Mouse (Mus musculus): ENCODE data around the gene Eif4g3. TPM values are rescaled to one million over a fixed set of nuclear protein-coding genes. Genes with fewer than 3 reads are reported as not detected.
"Not testable (repeated sequence)": the region's sequence is repeated elsewhere in the genome, so short reads cannot be mapped to it uniquely, and the experiment has no call there.

Gene Eif4g3
- total and polyA plus RNA-seq, 2 experiments from 2014 or later: 36.5 to 55.9 TPM

DNA sequence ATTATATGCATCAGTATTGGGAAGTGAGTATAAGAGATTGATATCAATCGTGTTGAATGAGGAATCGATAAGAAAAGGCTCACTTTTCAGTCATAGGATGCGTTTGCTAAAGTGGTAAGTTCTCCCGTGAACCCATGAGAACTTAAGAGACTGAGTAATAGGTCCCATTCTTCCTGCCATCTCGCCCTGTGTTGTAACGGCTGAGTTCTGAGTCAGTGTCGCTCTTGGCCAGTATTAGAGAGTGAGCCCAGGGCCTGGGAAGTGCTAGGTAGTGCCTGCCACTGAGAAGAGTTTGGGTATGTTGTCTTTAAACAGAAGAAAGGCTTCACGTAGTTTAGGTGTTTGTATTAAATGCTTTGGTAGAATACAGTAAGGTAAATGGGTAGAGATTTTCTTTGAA, 53.5 kb downstream of the Eif4g3 start:
- TF ChIP-seq CTCF (IDR thresholded peaks at IDR 0.05; ENCODE audit: low read depth): no peak
- H3K4me1 ChIP-seq (ENCODE audit: insufficient read depth, low read length): peaks cover 7% of the 10 kb centered on the region; the same call in 1 of the 2 replicates
- ATAC-seq: no peak
- no peaks in the 10 kb centered on the region for H3K9me3 ChIP-seq (ENCODE audit: low read length)
- no peak overlapping the region for H3K4me2 ChIP-seq (ENCODE audit: low read depth, low read length)
- H3K9ac ChIP-seq (replicated peaks; ENCODE audit: low read length): no peak overlapping the region
- 0 out of 2 replicates have a peak, but pooled peaks cover 5% of the 10 kb centered on the region for H3K36me3 ChIP-seq (ENCODE audit: insufficient read depth, low read length)
- no peak overlapping the region for H3K4me3 ChIP-seq (ENCODE audit: low read length)
- no peaks in the 10 kb centered on the region for H3K27me3 ChIP-seq (ENCODE audit: insufficient read depth, low read length)
- H3K27ac ChIP-seq: no peak overlapping the region
- WGBS: 96% methylated on average over 8 of the region's 8 CpGs
- DNase-seq (ENCODE audit: low spot score): no peak

DNA sequence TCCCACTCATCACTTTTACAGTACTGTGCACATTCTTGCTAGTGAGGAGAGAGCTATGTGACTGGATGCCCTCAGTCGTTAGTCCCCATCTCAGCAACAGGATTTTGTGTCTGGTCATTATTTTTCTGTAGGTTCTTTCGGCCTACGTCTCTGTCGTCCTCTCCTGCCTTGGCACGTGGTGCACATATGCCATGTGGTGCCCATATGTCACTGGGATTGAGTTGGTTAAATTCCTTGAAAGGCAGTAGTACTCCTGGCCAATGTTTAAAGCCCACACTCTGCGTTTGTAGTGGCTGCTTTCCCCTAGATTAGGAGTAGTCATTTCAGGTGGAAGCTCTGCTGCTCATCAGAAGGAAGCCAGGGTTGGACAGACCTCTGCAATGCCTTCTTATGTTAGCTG, 56.7 kb downstream of the Eif4g3 start:
- DNase-seq (ENCODE audit: low spot score) (no peak), ATAC-seq (no peak)
- H3K27me3 ChIP-seq (ENCODE audit: insufficient read depth, low read length): no peaks in the 10 kb centered on the region
- H3K36me3 ChIP-seq (ENCODE audit: insufficient read depth, low read length): 0 out of 2 replicates have a peak, but pooled peaks cover 8% of the 10 kb centered on the region
- H3K9ac ChIP-seq (replicated peaks; ENCODE audit: low read length): no peak overlapping the region
- H3K4me3 ChIP-seq (ENCODE audit: low read length): no peak overlapping the region
- H3K9me3 ChIP-seq (ENCODE audit: low read length): no peaks in the 10 kb centered on the region
- no peak for TF ChIP-seq CTCF (IDR thresholded peaks at IDR 0.05; ENCODE audit: low read depth)
- no peaks in the 10 kb centered on the region for H3K4me1 ChIP-seq (ENCODE audit: insufficient read depth, low read length)
- 57% methylated on average over 6 of the region's 6 CpGs for WGBS
- H3K27ac ChIP-seq: no peak overlapping the region
- no peak overlapping the region for H3K4me2 ChIP-seq (ENCODE audit: low read depth, low read length)

DNA sequence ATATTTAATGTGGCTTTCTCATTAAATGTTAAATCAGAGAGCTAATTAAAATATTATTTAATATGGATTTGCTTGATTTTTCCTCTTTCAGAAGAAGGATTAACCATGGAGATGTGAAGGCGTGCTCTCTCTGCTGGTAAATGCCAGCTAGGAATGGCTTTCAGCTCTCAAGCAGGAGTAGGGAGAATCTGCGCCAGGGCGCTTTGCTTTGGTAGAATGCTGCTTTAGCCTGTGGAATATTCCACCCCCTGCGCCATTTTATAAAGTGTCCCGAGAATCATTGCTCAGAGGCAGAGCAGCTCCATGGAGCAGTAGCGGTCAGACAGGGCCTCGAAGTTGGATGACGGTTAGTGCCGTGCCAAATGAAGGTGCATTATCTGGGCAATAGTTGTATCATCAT, 58.7 kb downstream of the Eif4g3 start:
- Histone ChIP-seq H3K4me2 (ENCODE audit: low read depth, low read length) (no peak overlapping the region), H3K4me3 (ENCODE audit: low read length) (no peak overlapping the region), H3K4me1 (ENCODE audit: insufficient read depth, low read length) (no peaks in the 10 kb centered on the region), H3K27me3 (ENCODE audit: insufficient read depth, low read length) (no peaks in the 10 kb centered on the region), H3K27ac (no peak overlapping the region), H3K9ac (replicated peaks; ENCODE audit: low read length) (no peak overlapping the region), H3K36me3 (ENCODE audit: insufficient read depth, low read length) (0 out of 2 replicates have a peak, but pooled peaks cover 3% of the 10 kb centered on the region), H3K9me3 (ENCODE audit: low read length) (no peaks in the 10 kb centered on the region)
- no peak for DNase-seq (ENCODE audit: low spot score)
- ATAC-seq: no peak
- no peak for TF ChIP-seq CTCF (IDR thresholded peaks at IDR 0.05; ENCODE audit: low read depth)
- 85% methylated on average over 9 of the region's 9 CpGs for WGBS

DNA sequence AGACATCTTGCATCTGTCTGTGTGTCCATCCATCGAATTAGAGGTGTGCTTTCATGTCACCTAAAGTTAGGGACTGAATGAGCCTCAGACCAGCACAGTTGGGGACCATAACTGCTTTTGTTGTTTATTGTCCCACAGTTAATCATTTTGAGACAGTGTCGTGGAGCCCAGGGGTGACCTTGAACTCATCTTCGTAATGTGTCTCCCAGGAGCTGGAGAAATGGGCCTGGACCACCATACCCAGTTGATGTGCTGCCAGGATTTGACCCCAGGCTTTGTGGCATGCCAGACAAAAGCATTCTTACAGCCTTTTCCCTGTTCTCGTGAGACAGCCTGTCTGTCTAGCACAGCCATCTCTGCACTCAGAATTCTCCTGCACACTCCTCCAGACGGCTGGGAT, 63.8 kb downstream of the Eif4g3 start:
- no peak overlapping the region for H3K9ac ChIP-seq (replicated peaks; ENCODE audit: low read length)
- no peaks in the 10 kb centered on the region for H3K27me3 ChIP-seq (ENCODE audit: insufficient read depth, low read length)
- peaks cover 6% of the 10 kb centered on the region; the same call in 1 of the 2 replicates for H3K36me3 ChIP-seq (ENCODE audit: insufficient read depth, low read length)
- H3K4me2 ChIP-seq (ENCODE audit: low read depth, low read length): no peak overlapping the region
- no peak overlapping the region for H3K4me3 ChIP-seq (ENCODE audit: low read length)
- no peak for ATAC-seq
- H3K4me1 ChIP-seq (ENCODE audit: insufficient read depth, low read length): no peaks in the 10 kb centered on the region
- H3K9me3 ChIP-seq (ENCODE audit: low read length): no peaks in the 10 kb centered on the region
- no peak for DNase-seq (ENCODE audit: low spot score)
- 37% methylated on average over 5 of the region's 5 CpGs for WGBS
- H3K27ac ChIP-seq: no peak overlapping the region
- no peak for TF ChIP-seq CTCF (IDR thresholded peaks at IDR 0.05; ENCODE audit: low read depth)

DNA sequence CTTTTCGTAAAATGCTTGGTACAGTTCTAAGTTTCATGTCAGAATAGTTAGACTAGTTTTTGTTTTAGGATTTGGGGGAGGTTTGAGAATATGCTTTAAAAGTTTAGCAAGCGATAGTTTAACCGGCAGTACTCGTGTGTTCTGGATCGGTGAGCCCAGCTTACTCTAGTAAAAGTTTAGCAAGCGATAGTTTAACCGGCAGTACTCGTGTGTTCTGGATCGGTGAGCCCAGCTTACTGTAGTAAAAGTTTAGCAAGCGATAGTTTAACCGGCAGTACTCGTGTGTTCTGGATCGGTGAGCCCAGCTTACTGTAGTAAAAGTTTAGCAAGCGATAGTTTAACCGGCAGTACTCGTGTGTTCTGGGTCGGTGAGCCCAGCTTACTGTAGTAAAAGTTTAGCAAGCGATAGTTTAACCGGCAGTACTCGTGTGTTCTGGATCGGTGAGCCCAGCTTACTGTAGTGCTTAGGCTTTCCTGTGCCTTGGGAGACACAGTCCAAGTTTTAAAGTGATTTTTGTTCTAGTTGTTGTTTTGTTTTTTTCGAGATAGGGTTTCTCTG, 64.5 kb downstream of the Eif4g3 start:
- not testable (repeated sequence) for H3K27me3 ChIP-seq (ENCODE audit: insufficient read depth, low read length); H3K9ac ChIP-seq (replicated peaks; ENCODE audit: low read length); H3K9me3 ChIP-seq (ENCODE audit: low read length); DNase-seq (ENCODE audit: low spot score); H3K36me3 ChIP-seq (ENCODE audit: insufficient read depth, low read length); H3K4me3 ChIP-seq (ENCODE audit: low read length); ATAC-seq; H3K4me1 ChIP-seq (ENCODE audit: insufficient read depth, low read length); H3K4me2 ChIP-seq (ENCODE audit: low read depth, low read length); H3K27ac ChIP-seq
- WGBS: 96% methylated on average over 22 of the region's 22 CpGs

DNA sequence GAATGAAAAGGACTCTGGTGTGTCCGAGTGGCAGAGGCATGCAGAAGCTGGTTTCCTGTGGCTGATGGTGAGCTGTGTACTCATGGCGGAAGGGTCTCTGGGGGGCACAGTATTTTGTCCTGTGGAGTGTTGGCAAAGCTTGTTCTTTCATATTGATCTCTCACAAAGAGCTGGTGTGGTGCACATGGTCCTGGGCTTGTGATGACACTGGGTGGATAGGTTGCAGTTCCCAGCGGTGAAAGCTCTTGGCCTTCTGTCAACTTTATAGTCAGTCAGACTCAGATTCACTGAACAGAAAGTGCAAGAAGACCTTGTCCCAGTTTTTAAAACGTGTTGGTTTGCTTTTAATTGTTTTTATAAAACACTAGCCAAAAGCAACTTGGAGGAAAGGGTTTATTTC, 68.3 kb downstream of the Eif4g3 start:
- 61% methylated on average over 4 of the region's 4 CpGs for WGBS
- H3K36me3 ChIP-seq (ENCODE audit: insufficient read depth, low read length): peaks cover 8% of the 10 kb centered on the region; the same call in 1 of the 2 replicates
- ATAC-seq (no peak), DNase-seq (ENCODE audit: low spot score) (no peak)
- TF ChIP-seq CTCF (IDR thresholded peaks at IDR 0.05; ENCODE audit: low read depth): no peak
- H3K9me3 ChIP-seq (ENCODE audit: low read length): no peaks in the 10 kb centered on the region
- H3K4me3 ChIP-seq (ENCODE audit: low read length): no peak overlapping the region
- H3K27ac ChIP-seq: no peak overlapping the region
- H3K27me3 ChIP-seq (ENCODE audit: insufficient read depth, low read length): no peaks in the 10 kb centered on the region
- no peak overlapping the region for H3K9ac ChIP-seq (replicated peaks; ENCODE audit: low read length)
- H3K4me1 ChIP-seq (ENCODE audit: insufficient read depth, low read length): no peaks in the 10 kb centered on the region
- H3K4me2 ChIP-seq (ENCODE audit: low read depth, low read length): no peak overlapping the region

DNA sequence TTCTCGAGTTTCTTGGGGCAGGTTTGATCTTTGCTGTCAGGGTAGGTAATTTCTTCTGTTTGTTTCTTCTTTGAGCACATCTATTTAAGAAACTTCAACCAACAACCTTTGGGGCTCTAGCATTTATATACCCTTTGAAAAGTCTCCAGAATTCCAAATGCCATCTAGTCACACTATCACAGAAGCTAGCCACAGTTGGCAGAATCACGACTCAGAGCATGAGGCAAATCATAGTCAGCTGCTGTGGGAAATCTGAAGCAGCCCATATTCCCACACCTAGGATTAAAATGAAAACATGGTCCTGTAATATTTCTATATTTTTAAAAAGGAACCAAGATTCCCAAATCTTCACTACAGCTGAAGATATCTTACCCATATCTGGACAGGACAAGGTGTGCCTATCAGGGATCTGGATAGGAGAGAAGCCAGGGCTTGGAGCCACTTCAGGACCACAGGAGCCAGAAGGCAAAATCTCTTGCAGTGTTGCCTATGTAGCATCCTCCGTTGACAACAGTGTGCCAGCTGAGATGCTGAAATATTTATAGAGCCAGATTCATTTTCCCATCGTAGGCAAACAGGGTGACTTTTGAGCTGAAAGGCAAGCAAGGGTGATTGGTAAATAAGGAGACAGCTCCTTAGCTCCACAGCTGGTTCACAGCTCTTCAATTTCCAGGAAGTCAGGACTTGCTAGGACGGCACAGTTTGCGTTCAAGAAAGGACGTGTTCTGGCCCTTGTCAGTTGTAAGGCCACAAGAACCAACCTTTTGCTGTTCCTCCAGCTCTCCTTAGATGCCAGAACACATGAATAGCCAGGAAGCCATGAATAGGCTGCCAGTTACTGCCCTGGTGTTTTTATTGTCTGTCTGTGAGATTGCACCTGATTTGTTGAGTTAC, 70.8 kb downstream of the Eif4g3 start:
- TF ChIP-seq CTCF (IDR thresholded peaks at IDR 0.05; ENCODE audit: low read depth): no peak
- H3K36me3 ChIP-seq (ENCODE audit: insufficient read depth, low read length): peaks cover 5% of the 10 kb centered on the region; the same call in 1 of the 2 replicates
- H3K27me3 ChIP-seq (ENCODE audit: insufficient read depth, low read length): no peaks in the 10 kb centered on the region
- no peak overlapping the region for H3K4me3 ChIP-seq (ENCODE audit: low read length)
- H3K4me1 ChIP-seq (ENCODE audit: insufficient read depth, low read length): no peaks in the 10 kb centered on the region
- DNase-seq (ENCODE audit: low spot score) (no peak), ATAC-seq (no peak)
- no peaks in the 10 kb centered on the region for H3K9me3 ChIP-seq (ENCODE audit: low read length)
- no peak overlapping the region; the same call in 1 of the 2 replicates for H3K27ac ChIP-seq
- H3K4me2 ChIP-seq (ENCODE audit: low read depth, low read length): no peak overlapping the region
- WGBS: 67% methylated on average over 7 of the region's 7 CpGs
- H3K9ac ChIP-seq (replicated peaks; ENCODE audit: low read length): no peak overlapping the region

Measured in hindbrain, postnatal 0 days (tissue).